Mouse (Mus musculus) spleen, adult 2 months (tissue): Measurements from ENCODE around the gene Nt5m.

Source experiments
- CTCF ChIP-seq: fragments of 200-500 bp; IDR thresholded peaks from 2 replicates; pipeline ENCODE4 v1.5.1; 2011; ENCODE audit warnings: mild to moderate bottlenecking, inconsistent platforms; ENCODE audit not compliant: insufficient read depth, insufficient read length, insufficient replicate concordance; ENCODE audit errors: extremely low read depth
- POLR2A ChIP-seq: fragments of 200-500 bp; IDR thresholded peaks from 2 replicates; pipeline ENCODE4 v1.6.1; 2011; ENCODE audit warnings: low read depth, low read length, inconsistent platforms

DNA sequence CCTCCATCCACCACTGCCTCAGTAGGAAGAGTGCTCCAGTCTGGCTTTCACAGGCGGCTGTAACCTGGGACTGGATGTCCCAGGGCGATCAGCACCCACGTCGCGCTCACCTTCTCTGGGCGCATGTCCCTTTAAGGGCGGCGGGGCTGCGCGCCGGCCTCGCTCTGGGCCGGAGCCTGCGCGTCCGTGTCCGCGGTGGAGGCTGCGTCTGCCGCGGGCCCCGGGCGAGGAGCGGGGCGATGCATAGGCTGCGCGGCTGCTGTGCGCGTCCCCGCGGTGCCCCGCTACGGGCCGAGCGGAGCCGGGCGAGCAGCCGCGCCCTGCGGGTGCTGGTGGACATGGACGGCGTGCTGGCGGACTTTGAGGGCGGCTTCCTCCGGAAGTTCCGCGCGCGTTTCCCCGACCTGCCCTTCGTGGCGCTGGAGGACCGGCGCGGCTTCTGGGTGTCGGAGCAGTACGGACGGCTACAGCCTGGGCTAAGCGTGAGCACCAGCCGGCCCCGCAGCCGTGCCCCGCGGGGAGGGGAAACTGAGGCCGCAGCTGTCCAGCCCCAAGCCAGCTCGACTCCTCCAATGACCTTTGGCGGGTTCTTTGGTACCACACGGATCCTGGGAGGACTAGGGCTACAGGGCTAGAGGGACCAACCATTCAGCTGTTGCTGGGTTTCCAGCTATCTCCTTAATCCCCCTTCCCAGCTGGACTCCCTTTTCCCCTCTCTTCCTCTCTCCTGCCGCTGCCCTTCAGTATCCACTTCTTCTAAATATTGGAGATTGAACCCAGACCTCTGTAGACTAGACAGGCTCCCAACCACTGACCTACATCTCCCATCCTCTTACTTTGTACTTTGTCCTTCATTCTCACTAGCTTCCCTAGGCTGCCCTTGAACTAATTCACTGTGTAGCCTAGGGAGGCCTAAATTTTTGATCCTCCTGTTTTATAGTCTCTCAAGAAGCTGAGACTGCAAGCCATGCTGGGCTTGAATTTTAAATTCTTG is 8.9 kb downstream of the Nt5m start:
- TF ChIP-seq POLR2A = peak; percentile 8; the same call in 1 of the 2 replicates
- TF ChIP-seq CTCF = no peak
